In genomic region chr9:103113351-103113750, GRCm38 (mm10) we compare ENCODE assay signal across 9 mouse cellular contexts. TPM values are rescaled to one million over a fixed set of nuclear protein-coding genes. Genes with fewer than 3 reads are reported as not detected.
A peak's percentile ranks its signal among the peaks of the same experiment; 100 is the strongest.
DNase-seq lines count a peak whose midpoint lies in the region; ATAC-seq lines count a peak whose summit lies in the region.
"Had no signal": no experiment of that assay in that cellular context is flagged by ENCODE, and none has a peak within 500 bp of the region (broad histone marks: within the 10 kb centered on the region; RNA-seq: fewer than 3 reads in every experiment).

No protein-coding gene starts in this region.

- 0 out of 2 replicates have a peak, but pooled peaks have one; percentile 22 for ATAC-seq in kidney, embryonic 15.5 days (replicated peaks; ENCODE audit: low FRiP score)
- ATAC-seq in monocyte, adult 5-6 weeks (replicated peaks; ENCODE audit: insufficient number of reproducible peaks, low FRiP score, low TSS enrichment, poor library complexity, severe bottlenecking) = no peak

- H3K4me3 ChIP-seq in kidney, embryonic 15.5 days (replicated peaks) = peak overlapping the region; percentile 71
- H3K4me3 ChIP-seq in hindbrain, embryonic 10.5 days = peak overlapping the region; percentile 83
- H3K4me3 ChIP-seq: megakaryocyte, embryonic 14.5 days had no signal

- DNase-seq in kidney, postnatal 14 days = no peak
- DNase-seq in cerebellum, postnatal 10 days = peak; percentile 48 to 50
- no peak for DNase-seq in hindbrain, embryonic 10.5 days (ENCODE audit: low spot score)
- peak; percentile 36 for DNase-seq in naive thymus-derived CD4-positive, alpha-beta T cell, adult 2 months (ENCODE audit: low read depth)
- no peak for DNase-seq in urinary bladder, postnatal 36 days (ENCODE audit: low spot score in 2 of 2)
- DNase-seq in gastrocnemius, postnatal 10 days = no peak

- H3K27me3 ChIP-seq in kidney, embryonic 15.5 days = peaks cover 58% of the 10 kb centered on the region
- peaks cover 55% of the 10 kb centered on the region for H3K27me3 ChIP-seq in hindbrain, embryonic 10.5 days (ENCODE audit: insufficient read depth, poor library complexity, severe bottlenecking)

- no peak overlapping the region for H3K9ac ChIP-seq in kidney, embryonic 15.5 days

- H3K4me2 ChIP-seq in kidney, embryonic 15.5 days = peak overlapping the region; percentile 98; the same call in 1 of the 2 replicates

- 28% methylated on average over 10 of the region's 11 CpGs for WGBS in kidney, embryonic 15.5 days
- WGBS in hindbrain, embryonic 10.5 days = 39% methylated on average over 11 of the region's 11 CpGs

- H3K9me3 ChIP-seq in kidney, embryonic 15.5 days (replicated peaks) = no peaks in the 10 kb centered on the region
- no peaks in the 10 kb centered on the region for H3K9me3 ChIP-seq in hindbrain, embryonic 10.5 days
- H3K9me3 ChIP-seq: megakaryocyte, embryonic 14.5 days had no signal

- no peaks in the 10 kb centered on the region for H3K36me3 ChIP-seq in kidney, embryonic 15.5 days
- peaks cover 15% of the 10 kb centered on the region; the same call in 1 of the 2 replicates for H3K36me3 ChIP-seq in hindbrain, embryonic 10.5 days

- H3K27ac ChIP-seq in kidney, embryonic 15.5 days = no peak overlapping the region
- peak overlapping the region; percentile 92 for H3K27ac ChIP-seq in hindbrain, embryonic 10.5 days

- peaks cover 40% of the 10 kb centered on the region for H3K4me1 ChIP-seq in kidney, embryonic 15.5 days
- H3K4me1 ChIP-seq in hindbrain, embryonic 10.5 days (replicated peaks) = peaks cover 86% of the 10 kb centered on the region

RNA-seq across cellular contexts. Expression of gene Rab6b, which starts 1.8 kb away (rescaled TPM):
- polyA plus RNA-seq in kidney, embryonic 15.5 days (2015; fragmentation: Nextera tagmentation; extraction: Ambion mirVana) = 5.2 and 5.3 TPM in 2 replicates
- polyA plus RNA-seq in hindbrain, embryonic 10.5 days (2016; fragmentation: Nextera tagmentation; extraction: Ambion mirVana) = 17.0 and 29.0 TPM in 2 replicates
- 0.48 to 6.9 TPM (median 4.3 TPM) in 3 replicates for total RNA-seq in monocyte, adult 5-6 weeks (2017)
- 1 to 10 TPM; 1.2 to 1.9 TPM for total RNA-seq in gastrocnemius, postnatal 10 days (2021)

Comparison
In these comparisons a context has a peak if more than half of its experiments do, and no peak if none do; other contexts are left out.
1. DNase-seq: peak in cerebellum, postnatal 10 days (2 of 2) and naive thymus-derived CD4-positive, alpha-beta T cell, adult 2 months (single experiment); none in kidney, postnatal 14 days (single experiment), hindbrain, embryonic 10.5 days (single experiment), urinary bladder, postnatal 36 days (0 of 2) and gastrocnemius, postnatal 10 days (single experiment).